Mouse (Mus musculus): Measurements from ENCODE around the gene Slco4a1.

Gene Slco4a1

DNA sequence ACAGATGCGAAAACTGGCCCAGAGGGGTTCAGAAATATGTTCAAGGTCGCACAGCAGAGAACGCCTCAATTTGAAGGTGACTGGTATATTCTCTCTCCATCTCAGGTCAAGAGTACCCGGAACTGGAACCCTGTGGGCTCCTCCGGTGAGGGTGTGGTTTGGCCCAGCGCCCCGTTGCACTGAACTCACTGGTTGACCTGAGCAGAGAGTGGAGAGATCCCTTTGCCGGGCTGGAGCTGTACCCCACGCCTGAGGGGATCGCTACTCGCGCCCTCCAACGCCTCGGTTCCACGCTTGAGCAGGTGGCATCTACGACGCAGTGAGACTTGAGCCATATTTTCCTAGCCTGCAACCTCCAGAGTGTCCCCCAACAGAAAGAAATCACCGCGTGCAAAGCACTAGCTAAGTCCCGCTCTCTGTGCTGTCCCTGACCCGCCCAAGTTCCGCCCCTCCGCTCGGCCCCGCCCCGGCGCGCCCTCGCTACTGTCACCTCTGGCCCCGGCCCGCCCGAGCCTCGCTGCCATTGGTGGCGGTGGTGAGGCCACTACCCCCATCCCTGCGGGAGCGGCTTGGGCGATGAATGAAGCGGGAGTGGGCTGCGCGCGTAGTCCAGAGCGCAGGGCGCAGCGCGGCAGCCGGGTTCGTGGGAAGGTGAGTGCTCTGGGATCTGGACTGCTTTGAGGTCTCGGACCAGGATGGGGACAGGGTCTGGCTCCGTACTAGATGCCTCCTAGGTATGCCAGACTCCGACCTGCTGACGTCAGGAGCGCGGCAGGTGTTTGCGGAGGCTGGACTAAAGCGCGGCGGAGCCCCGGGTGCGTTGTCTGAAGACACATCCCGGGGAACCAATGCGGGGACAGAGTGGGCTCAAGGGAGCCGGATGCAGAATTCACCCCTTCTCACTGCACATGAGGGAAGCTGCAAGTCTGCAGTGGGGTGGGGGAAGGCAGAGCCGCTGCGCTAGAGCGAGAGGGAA lies at the start of gene Slco4a1:
Gene Slco4a1, plus strand, starts transcription at position 523 of the 976 bp plus-strand sequence.
- DNase-seq (ENCODE audit: low spot score): peak; percentile 67

DNA sequence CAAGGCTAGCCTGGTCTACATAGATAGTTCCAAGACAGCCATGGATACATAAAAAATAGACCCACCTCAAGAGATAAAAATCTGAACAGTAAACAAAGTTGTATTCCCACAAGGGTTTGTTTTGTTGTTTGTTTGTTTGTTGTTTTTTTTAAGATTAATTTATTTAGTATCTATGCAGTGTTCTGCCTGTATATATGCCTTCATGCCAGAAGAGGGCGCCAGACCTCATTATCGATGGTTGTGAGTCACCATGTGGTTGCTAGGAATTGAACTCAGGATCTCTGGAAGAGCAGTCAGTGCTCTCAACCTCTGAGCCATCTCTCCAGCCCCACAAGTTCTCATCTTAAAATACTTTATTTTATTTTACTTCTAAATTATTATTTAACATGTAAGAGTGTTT lies 47.6 kb upstream of the Slco4a1 start:
- no peak for DNase-seq (ENCODE audit: low spot score)

DNA sequence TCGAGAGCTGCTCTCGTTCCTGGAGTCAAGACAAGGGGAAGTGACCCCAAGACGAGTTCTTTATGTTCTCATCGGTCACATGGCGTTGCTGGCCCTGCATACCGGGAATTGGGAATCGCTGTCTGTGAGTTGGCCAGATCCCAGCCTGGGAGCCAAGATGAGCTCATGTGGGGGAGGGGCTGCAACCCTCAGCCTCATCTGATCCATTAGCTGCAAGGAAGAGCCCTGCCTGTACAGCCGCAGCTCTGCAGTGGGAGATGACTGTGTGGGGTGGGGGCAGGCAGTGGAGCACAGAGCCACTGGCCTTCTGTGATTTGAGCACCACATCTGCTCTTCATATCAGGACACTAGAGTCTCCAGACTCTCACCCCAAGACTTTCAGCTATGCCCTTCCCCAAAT lies 45.6 kb upstream of the Slco4a1 start:
- no peak for DNase-seq (ENCODE audit: low spot score)

DNA sequence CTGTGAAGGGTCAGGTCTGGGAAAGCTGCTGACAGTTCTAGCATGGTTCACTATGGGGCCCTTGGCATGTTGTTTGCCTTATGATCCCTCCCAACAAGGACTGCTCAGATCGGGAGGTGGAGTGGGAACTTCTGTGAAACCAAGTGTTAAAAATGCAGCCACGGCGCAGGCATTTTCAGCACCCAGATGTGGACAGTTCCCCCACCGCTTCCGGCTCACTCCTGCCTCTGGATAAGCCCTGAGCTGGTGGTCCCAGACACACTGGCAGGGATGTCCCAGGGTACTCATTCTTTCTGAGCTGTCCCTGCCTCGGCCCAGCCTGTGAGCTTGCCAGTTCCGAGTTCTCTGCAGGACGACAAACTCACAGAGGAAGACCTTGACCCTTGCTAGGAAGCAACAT lies 45.0 kb upstream of the Slco4a1 start:
- DNase-seq (ENCODE audit: low spot score): no peak

DNA sequence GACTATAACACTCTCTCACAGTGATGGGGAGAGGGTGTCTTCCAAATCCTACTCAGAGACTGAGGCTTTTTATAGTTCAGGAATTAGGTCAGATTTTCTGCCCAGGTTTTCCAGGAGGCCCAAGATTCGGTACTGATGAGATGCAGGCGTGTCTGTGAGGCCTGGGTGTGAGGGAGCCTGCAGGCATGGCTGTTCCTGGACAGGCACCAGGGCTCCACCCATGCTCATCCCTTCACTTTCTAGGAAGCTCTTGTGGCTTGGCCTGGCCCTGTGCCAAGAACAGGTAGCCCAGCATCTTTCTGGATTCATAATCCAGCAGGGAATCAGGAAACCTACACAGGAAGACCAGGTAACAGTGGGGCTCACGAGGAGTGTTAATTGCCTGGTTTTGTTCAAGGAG lies 40.4 kb upstream of the Slco4a1 start:
- no peak for DNase-seq (ENCODE audit: low spot score)

DNA sequence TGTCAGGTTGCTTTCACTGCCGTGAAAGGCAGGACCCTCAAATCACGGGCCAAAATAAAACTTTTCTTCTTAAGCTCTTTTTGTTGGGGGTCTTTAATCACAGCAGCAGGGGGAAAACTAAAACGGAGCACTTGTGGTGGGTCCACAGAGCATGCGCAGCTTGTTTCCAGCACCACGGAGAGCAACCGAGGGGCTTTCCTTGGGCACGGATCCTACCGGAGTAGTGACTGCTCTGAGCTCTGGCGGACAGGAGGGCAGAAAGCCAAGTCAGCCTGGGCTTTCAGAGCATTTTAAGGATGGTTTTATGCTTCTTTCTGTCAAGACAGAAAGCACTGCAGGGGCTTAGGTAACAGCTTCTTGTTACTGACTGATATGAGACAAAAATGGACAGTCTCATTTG lies 38.3 kb upstream of the Slco4a1 start:
- DNase-seq (ENCODE audit: low spot score): no peak

DNA sequence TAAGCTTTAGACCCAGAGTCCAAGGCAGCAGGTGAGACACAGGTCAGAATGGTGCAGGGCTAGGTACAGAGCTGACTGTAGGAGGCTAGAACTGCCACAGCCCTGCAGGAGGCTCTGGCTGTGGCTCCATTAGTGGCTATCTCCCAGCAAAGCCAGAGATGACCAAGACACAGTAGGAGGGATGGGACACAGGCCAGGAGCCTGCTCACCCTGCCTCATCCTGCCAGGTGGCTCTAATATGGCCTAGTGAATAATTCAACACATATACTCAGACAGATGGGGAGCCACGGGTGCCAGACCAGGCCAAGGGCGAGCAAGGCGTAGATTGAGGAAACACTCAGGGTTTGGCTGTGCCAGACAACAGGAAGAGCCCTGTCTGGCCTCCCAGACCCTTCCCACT lies 35.4 kb upstream of the Slco4a1 start:
- DNase-seq (ENCODE audit: low spot score): no peak

DNA sequence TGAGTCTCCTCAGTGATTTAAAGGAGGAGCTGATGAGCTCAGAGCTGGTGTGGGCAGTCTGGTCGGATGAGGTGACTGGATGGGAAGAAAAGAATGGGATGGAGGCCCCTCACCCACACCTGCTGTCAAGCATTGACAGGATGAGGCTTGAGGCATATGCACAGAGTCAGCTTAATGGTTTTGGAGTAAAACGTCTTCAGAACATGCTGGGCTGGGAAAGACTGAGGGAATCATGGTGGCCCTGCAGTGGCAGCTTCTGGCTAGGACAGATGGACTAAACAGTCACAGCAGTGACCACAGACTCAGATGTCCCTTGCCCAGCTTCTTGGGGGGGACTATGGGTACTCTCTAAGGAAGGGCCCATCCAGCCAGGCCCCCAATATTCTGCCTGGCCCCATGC lies 30.9 kb upstream of the Slco4a1 start:
- no peak for DNase-seq (ENCODE audit: low spot score)

DNA sequence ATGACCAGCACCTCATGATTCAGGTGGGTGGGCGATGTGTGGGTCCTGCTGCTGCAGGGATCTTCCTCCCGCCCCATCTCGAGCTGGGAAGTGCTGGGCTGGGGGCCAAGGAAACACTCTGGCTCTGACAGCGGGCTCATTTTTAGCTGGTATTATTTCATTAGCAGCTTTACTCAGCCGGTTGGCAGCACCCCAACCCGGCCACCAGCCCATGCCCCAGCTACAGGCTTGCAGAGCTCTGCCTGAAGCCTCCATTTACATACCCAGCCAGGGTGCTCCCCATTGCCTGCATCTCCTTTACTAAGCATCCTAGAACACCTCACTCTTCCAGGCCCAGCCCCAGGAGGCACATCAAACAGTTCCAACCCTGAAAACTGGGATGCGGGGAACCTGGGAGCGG lies 29.0 kb upstream of the Slco4a1 start:
- DNase-seq (ENCODE audit: low spot score): no peak

DNA sequence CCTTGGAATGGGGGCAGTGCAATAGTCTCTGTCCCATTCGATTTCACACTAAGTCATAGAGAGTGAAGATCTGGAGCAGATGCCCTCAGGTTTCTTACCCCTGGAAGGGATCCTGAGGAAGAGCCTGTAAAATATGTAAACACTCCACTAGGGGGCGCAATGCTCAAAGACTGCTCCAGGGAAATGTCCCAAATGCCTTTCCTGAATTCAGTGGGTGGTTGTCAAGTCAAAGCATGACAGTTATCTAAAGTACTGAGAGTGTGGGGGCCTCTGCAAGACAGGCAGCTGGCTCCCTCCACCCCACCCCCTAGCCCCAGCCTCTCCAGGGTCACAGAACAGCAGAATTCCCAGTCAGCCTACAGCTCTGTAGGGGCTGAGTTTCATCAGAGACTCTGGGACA lies 27.7 kb upstream of the Slco4a1 start:
- DNase-seq (ENCODE audit: low spot score): no peak

DNA sequence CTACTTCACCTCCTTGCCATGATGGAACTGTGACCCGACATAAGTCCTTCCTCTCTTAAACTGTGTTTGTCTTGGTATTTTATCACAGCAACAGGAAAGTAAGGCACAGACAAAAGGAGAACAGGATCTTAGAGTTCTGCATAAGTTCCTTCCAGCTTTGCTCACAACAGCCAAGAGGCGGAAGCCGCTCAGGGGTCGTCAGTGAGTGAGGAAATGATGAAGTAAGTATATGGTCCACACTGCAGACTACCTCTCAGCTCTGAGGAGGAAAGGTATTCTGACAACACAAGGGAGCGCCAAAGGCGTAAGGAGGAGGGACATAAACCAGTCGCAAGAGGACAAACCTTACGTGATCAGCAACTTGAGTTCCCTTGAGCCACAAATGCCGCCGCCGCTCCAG lies 25.4 kb upstream of the Slco4a1 start:
- no peak for DNase-seq (ENCODE audit: low spot score)

DNA sequence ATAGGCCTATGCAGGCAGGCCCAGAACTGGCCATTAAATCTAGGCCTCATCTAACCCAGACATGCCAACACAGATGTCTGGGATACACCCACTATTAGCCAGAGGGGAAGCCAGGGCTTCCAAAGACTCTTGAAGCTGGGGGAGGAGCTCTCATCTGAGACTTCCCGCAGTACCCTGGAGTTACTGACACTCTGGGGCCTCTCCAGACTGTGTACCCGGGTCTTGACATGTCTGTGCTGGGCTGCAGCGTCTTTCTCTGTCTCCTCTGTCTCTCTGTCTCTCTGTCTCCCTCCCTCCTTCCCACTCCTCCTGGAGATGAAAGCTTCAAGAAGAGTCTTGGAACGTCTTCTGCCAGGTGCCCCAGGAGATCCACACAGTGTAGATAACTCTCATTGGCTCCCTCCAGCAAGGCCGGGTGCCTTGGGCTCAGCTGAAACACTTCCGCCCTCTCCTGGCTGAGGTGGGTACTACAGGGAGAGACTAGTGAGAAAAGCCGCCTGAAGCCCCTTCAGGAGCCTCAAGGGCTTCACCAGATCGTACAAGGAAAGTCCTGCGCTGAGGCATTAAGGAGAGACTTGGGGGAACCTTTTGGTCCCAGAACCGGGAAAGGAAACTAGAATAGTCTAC lies 23.9 kb upstream of the Slco4a1 start:
- peak; percentile 10 for DNase-seq (ENCODE audit: low spot score)

DNA sequence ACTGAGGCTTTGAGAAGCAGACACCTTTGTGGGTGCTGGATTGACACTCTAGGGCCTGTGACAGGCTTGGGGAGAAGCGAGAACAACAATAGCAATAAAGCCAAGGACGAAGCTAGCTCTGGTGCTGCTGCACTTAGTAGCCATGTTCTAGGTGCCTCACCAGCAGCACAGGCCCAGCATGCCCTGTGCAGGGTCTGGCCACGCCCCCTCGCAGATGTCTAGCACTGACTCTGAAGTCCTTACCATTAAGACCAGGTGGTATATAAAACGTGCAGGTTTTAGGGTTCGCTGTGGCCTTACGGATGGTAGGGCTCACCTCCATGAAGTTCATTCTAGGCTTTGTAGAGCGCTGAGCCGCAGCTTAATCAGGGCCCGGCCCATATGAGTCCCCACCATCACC lies 23.3 kb upstream of the Slco4a1 start:
- DNase-seq (ENCODE audit: low spot score): no peak

DNA sequence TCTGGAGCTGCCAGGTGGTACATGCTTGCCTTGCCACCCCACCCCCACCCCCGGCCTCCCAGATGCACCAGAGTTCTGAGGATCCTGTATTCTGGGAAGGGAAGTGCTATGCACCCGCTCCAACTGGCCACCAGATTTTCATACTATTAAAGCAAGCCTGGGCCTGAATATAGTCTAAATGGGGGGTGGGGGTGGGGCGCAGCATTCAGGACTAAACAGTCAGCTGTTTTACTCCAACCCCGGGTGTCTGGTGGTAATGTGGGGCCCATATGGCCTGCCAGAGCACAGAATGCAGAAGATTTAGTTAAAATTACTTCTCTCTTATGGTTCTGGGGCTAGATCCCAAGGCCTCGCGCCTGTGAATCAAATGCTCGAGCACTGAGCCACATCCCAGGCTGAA lies 22.7 kb upstream of the Slco4a1 start:
- no peak for DNase-seq (ENCODE audit: low spot score)

DNA sequence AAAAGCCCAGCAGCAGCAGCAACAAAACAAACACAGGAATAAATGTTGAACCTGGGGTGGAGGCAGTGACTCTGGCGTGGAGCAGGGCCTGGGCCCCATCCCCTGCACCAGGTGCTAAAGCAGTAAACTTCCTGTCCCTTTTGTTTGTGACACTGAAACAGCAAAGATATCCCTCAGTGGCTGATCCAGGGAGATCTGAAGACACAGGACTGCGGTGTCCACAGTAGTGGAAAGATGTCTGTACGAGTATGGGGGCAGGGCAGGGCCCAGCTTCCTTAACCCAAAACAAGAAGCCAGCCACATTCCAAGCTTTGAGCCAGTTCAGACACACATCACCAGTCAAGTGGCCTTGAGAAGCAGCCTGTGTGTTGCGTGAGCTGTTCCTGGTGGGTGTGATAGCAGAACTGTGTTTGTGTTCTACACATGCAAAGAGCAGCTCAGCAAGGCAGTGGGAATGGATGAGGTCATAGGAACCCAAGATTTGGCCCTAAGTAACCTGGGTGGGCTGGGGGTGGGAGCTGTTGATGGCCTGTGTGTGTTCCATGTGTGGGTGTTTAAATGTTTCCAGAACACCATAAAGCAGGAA lies 20.6 kb upstream of the Slco4a1 start:
- peak; percentile 8 for DNase-seq (ENCODE audit: low spot score)

DNA sequence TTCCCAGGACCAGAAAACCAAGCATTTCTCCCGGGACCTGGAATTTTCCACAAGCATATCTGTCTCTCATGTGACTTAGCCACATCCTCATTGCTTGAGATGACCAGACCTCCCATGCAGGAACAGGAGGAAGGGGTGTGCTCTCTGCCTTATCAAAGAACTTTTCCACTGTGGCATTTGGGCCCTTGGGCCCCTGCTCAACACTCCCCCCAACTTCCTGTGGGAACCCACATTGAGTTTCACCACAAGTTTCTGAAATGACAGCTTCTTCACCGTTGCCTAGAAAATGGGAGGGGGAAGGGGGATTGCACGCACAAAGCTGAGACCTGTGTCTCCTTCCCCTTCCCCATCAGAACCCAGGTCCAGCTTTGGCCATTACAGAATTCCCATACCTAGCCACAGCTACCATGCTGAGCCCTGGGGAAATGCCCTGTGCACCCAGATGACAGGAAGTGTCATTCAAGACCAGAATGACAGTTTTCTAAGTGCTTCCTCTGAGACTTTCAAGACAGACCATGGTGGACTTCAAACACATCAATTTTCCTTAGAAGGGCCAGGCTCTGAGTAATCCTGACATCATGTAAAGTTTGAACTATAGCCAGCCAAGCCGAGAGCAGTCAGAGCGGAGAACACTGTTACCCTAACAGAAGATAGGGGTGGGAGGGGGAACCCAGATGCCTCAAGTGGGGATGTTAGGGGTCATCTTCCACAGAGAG lies 18.7 kb upstream of the Slco4a1 start:
- DNase-seq (ENCODE audit: low spot score): no peak

DNA sequence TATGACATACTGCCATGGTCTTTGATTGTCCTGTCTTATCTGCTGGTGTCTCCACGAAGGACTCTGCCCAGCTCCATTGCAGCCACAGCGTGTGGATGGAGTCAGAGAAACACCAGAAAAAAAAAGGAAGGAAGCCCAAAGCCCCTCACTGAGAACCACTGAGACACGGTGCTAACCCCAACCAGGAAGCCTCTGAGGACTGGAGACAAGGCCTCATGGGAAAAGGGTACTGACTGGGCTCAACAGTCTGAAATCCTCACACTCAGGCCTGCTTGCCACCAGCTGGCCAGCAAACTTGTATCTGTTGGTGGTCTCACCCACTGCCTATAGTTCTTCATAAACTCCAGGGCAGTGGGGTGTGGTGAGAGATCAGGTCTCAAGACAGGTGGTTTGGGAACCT lies 16.3 kb upstream of the Slco4a1 start:
- no peak for DNase-seq (ENCODE audit: low spot score)

DNA sequence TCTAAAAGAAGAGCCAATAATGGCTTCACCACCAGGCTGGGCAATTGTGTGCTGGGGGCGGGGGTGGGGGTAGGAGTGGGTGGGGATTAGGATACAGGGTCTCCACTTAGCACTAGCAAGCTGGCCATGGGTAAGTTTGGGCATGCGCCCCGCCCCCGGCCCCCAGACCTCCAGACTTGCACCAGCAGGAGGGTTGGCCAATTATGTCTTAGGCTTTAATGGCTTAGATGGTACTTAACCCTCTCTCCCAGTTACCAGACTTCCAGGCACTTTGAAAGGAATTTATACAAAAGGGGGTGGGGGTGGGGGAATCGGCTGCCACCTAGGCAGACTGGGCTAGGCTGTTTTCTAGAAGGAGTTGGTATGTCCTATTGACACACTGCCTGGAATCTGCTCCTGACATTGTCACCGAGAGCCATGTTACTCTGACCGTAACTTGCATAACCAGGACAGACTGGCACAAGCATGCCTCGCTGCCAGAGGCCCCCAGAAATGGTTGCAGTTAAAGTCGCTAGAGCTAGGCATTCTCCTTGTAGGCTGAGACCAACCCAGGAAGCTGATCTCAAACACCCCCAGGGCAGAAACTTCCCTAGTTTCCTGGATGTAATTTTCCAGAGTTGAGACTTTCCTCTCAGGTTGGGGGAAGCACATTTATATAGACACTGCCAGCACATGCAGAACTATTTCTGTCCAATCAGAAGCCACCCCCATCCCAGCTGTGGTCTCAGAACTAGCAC lies 15.3 kb upstream of the Slco4a1 start:
- no peak for DNase-seq (ENCODE audit: low spot score)

DNA sequence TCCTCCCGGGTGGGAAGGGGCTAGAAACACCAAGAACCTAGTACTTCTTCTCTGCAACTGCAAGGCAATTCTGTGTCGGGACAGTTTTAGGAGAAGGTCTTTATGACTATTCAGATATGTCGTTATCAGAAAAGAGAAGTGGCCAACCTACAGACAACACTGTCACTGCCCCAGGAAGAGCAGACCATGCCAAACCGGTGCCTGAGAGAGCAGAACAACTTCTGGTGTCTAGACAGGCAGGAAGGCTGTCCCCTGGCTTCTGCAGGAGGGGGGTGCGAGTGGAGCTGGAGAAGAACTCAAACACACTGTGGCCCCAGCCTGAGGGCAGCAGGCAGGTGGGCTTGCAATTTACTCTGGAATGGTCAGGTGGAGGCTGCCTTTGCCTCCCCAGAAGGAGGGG lies 14.0 kb upstream of the Slco4a1 start:
- DNase-seq (ENCODE audit: low spot score): no peak

DNA sequence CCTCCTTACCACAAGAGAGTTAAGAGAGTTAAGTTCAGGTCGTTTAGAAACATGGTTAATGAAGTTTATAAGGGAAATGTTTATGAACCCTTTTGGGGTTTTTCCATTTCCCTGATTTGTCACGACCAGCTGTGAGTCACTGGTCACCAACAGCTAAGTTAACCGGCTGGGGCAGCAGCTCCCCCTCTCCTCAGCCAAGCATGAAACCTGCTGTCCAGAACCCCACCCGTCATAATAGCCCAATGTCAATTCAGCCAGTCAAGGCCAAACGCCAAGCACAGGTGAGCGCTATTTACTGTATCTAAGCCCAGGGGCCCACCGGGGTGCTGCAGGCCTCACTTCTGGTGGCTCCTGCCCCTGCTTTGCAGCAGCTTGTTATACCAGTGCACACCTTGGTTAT lies 12.2 kb upstream of the Slco4a1 start:
- no peak for DNase-seq (ENCODE audit: low spot score)

DNA sequence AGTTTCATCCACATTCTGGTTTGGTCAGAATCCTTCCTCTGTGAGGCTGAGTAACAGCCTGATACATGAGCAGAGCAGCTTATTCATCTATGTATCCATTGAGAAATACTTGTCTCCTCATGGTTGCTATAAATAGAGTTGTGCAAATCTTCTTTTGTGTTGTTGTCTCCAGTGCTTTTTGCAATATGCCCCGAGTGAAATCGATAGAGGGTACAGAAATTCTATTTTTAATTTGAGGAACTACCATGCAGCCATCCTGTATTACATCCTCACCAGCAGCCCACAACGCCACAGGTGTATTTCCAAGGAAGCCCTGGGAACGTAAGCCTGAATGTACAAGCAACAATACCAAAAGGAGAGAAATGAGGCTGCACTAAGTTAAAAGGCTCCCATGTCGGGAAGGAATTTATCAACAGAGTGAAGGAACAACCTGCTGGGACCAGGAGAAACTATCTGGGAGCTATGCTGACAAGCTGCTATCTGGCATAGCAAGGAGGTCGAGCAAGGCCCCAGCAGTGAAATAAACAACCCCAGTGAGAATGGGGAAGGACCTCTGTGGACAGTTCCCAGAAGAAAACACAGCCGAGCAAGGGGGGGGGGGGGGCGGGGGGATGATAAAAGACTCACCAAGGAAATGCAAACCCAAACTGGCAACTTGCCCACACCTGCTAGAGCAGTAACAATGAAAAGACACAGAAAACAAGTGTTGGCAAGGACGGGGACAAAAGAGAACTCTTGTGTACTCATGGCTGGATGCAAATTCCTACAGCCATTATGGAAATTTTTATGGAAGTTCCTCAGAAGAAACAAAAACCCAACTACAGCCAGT lies 10.9 kb upstream of the Slco4a1 start:
- no peak for DNase-seq (ENCODE audit: low spot score)
